Mouse (Mus musculus) inflammation-experienced regulatory T-cells (primary cell): Measurements from ENCODE around the gene Ppp1r7. TPM values are rescaled to one million over a fixed set of nuclear protein-coding genes. Genes with fewer than 3 reads are reported as not detected.

Source experiments
- polyA plus RNA-seq, 2 experiments: library from polyadenylated mRNA; unstranded; fragments of 100-300 nt; shearing (Covaris generic); gene quantifications; one replicate each; pipeline ENCODE4 v1.2.1; 2017

Ppp1r7 gene
- polyA plus RNA-seq = 10 to 100 TPM; 48.0 to 60.2 TPM

GRCm38 (mm10) chr1:93342648-93343503, at the start of gene Ppp1r7, which contains the start of gene Pask:
Gene Ppp1r7 (plus strand): TSS chr1:93342854.
Gene Pask (minus strand): TSS chr1:93343482.

GRCm38 (mm10) chr1:93305581-93306337, 36.9 kb upstream of the Ppp1r7 start, which contains the start of gene Mterf4:
Gene Mterf4 (minus strand): TSS chr1:93305915.

GRCm38 (mm10) chr1:93373665-93374064, 31.0 kb downstream of the Ppp1r7 start, which contains the start of gene Ano7:
Gene Ano7 (plus strand): TSS chr1:93373930.

Other genes with a start within 250 kb of the Ppp1r7 start
- gene Kif1a, start 240.9 kb upstream of the Ppp1r7 start, polyA plus RNA-seq = 1 to 10 TPM in 1 of 2 experiments, not detected in 1; 3.0 TPM
- not detected for gene Agxt, start 207.6 kb upstream of the Ppp1r7 start, polyA plus RNA-seq
- not detected for gene 2310007B03Rik, start 181.9 kb upstream of the Ppp1r7 start, polyA plus RNA-seq
- gene Crocc2, start 174.1 kb upstream of the Ppp1r7 start, polyA plus RNA-seq = 1 to 10 TPM in 1 of 2 experiments, under 1 TPM in 1; 0.02 to 1.2 TPM
- gene Sned1, start 107.0 kb upstream of the Ppp1r7 start, polyA plus RNA-seq = under 1 TPM in 1 of 2 experiments, not detected in 1; 0.43 TPM
- gene Mterf4, start 36.9 kb upstream of the Ppp1r7 start, polyA plus RNA-seq = 10 to 100 TPM; 16.2 to 18.1 TPM
- 1 to 10 TPM in 1 of 2 experiments, under 1 TPM in 1; 0.66 to 2.3 TPM for gene Pask, start 628 bp downstream of the Ppp1r7 start, polyA plus RNA-seq
- under 1 TPM; 0.24 to 0.28 TPM for gene Ano7, start 31.1 kb downstream of the Ppp1r7 start, polyA plus RNA-seq
- 10 to 100 TPM; 53.9 to 63.8 TPM for gene Hdlbp, start 136.0 kb downstream of the Ppp1r7 start, polyA plus RNA-seq
- gene Farp2, start 169.2 kb downstream of the Ppp1r7 start, polyA plus RNA-seq = 1 to 10 TPM; 2.4 to 3.0 TPM